Mouse (Mus musculus) heart, adult 2 months (tissue): Measurements from ENCODE around the gene Fastk.

Experiments
- CTCF ChIP-seq: fragments of 200-600 bp; IDR thresholded peaks from 2 replicates; pipeline ENCODE4 v1.8.1; 2022; ENCODE audit warnings: antibody characterized with exemption, mild to moderate bottlenecking, moderate library complexity
- EP300 ChIP-seq: fragments of 200-500 bp; IDR thresholded peaks from 2 replicates; pipeline ENCODE4 v1.6.1; 2011; ENCODE audit warnings: low read depth, low read length, control low read depth; ENCODE audit not compliant: insufficient read depth
- POLR2A ChIP-seq: fragments of 200-500 bp; IDR thresholded peaks from 2 replicates; pipeline ENCODE4 v1.6.1; 2011; ENCODE audit warnings: mild to moderate bottlenecking, low read depth, low read length, control low read depth; ENCODE audit not compliant: insufficient read depth

- TF ChIP-seq POLR2A (no peak), CTCF (no peak), EP300 (no peak)
Measured at GRCm38 (mm10) chr5:24433993-24434392, 11.1 kb downstream of the Fastk start.
